Mouse (Mus musculus) embryo, embryonic 11 days (tissue): ENCODE results near the gene Ache.

ENCODE experiments used
- DNase-seq: peaks from one replicate; pipeline ENCODE4 v3.0.0-alpha.2; 2015

Ache gene

GRCm38 (mm10) chr5:137297126-137297525, 9.8 kb downstream of the Ache start:
- DNase-seq: no peak

DNA sequence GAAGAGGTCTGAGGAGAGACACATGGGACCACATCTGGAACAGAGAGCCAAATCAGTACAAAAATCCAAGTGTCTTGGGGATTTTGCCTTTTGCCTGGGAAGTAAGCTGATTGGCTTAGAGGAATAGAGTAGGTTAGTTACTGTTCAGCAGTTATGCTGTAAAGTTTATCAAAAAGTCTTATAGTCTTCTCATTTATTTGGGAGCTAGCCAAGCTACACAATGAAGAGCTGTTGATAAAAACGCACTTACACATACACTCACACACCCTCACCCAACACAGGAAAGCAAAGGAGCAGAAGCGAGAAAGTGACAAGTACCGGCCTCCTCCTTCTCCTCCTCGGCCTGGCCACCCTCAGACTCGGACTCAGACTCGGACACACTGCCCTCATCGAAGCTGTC, 11.9 kb downstream of the Ache start:
- no peak for DNase-seq

GRCm38 (mm10) chr5:137301253-137301652, 13.9 kb downstream of the Ache start:
- no peak for DNase-seq

DNA sequence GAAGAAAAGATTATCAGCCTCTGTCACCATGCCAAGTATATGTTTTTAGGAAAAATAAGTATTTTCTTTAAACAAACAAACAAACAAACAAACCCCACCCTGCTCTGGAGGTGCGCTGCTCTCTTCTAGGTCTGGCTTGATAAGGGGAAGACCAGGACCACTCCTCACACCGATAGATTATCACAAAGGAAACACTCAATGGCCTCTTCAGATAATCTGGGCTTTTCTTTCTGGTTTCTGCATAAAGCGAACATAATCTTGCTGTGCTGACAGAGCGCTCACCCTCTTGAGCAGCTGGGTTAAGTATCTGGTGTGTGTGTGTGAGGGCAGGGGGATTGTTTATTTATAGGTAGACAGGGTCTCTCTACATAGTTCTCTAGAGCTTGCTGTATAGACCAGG, 16.3 kb downstream of the Ache start:
- DNase-seq: no peak

DNA sequence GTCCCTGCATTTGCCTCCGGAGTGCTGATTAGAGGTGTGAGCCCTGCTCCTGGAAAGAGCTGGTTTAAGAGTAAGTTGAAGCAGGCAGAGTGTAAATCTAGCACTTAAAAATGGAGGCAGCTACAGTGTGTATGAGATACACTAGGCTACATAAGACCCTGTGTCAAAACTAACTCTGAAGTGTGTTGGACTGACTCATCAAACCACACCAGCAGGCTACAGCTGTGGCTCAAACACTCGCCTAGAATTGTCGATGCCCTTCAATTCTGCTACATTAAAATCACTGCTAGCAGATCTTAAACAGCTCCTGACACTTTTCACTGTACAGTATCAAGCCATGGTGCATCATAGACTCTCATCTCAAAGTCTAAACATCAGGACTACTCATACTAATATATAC, 16.8 kb downstream of the Ache start:
- no peak for DNase-seq

GRCm38 (mm10) chr5:137304816-137305215, 17.5 kb downstream of the Ache start:
- DNase-seq: no peak

- no peak for DNase-seq
Measured at GRCm38 (mm10) chr5:137305822-137306221, 18.5 kb downstream of the Ache start.

- no peak for DNase-seq
Measured at GRCm38 (mm10) chr5:137306439-137307005, 19.2 kb downstream of the Ache start.

DNA sequence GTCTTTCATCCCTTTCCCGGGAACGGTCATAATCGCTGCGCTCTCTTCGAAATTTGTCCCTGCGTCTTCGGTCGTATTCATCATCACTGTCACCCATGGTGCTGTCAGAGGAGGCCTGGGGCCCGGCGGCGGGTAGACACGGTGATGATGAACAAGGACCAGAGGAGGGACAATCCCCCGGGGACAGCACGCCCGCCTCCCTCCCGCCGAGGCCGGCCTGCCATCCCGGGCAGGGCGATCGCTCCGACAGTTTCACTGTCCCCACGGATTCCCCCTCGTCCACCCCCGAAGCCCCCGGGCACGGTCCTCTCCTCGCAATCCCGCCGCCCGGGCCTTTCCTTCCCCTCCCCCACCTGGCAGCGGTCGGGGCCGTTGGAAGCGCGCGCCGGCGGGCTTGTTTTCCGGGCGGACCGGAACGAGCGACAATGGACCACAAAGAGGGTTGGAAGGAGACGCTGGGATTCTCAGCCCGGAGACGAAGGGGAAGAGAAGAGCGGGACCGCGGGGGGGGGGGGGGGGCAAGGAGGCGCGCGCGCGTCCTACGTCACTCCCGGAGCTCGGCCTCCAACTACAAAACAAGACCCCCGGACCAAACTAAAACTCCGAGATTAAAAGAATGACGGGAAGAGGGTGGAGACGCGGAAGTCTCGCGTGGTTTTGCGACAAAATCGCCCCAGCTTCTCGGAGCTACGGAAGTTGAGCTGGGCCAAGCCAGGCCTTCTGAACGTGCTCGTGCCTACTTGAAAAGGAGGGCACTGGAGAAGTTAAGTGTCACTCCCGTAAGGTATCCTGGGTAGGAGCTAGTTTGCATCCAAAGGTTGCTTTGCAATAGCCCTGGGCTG, 20.0 kb downstream of the Ache start, which contains the start of gene Srrt:
Srrt (minus strand) TSS at position 604 of the 842 bp plus-strand sequence.
- peak; percentile 97 for DNase-seq

DNA sequence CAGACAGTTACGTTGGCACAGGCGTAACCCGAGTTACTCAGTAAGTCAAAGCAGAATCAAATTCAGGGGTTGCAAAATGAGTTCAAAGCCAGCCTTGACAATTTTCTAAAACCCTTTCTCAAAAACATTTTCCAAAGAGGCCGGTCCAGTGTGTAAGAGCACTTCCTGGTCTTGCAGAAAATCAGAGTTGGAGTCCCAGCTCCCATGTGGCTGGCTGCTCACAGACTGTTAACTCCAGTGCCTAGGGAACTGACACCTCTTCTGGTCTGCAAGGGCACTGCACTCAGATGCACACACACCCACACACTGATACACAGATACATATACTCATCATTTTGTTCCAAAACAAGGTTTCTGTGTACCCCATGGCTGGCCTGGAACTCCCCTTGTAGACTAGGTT, 21.0 kb downstream of the Ache start:
- no peak for DNase-seq

GRCm38 (mm10) chr5:137313466-137314192, 26.3 kb downstream of the Ache start:
- DNase-seq: no peak

- peak; percentile 96 for DNase-seq
Measured at GRCm38 (mm10) chr5:137314193-137315083, 27.1 kb downstream of the Ache start, which contains the start of gene Trip6. TSS of gene Trip6 (minus strand) at chr5:137314404.

DNA sequence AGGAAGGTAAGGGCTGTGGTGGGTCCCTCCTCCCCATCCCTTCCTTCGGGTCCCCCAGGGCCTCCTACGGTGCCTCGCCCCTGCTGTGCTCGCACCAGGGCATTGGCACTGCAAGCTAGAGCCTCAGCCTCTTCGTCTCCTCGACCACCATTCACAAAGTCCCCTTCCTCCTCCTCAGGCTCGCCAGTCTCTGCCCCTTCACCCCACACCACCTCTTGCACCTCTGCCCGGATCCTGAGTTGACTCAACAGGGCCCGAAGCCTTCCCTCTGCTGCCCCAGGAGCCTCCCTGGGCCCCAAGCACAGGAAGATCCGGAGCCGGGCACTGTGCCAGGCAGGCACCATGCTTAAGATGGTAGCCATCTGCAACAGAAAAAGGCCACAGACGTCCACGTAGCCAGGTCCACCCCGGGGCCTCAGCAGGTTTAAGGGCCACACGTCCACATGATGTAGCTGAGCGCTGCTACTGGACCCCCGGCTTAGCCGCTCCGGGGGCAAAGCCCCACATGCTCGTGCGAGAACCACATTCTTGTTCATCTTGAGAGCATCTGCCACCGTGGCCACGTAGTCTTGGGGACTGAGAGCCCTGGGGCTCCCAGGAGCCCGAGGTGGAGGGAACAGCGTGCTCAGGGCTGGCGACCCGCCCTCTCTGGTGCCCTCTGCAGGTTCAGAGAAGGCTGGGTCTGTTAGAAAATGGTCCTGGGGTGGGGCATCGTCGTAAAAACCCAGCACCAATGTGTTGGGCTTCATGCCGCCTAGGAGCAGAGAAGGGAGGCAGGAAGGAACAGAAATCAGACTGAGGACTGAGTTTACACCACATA, 28.0 kb downstream of the Ache start:
- peak; percentile 68 for DNase-seq

DNA sequence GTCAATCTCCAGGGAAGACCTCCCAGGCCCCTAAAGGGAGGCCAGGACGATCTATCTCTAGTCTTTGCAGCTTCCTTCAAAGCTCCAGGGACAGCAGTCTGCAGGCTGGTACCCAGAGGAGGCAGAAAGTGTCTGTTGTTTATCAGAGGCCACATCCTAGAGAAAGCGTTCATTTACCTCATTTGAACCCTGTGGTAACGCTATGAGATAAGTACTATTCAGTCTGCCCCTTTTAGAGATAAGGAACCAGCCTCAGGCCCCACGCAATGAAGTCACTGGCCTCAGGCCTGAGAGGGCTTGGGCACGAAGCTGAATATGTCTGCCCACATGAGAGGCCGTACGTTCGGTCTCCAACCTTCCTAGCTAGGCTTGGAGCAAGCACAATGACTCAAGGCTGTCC, 30.0 kb downstream of the Ache start:
- DNase-seq: no peak

DNA sequence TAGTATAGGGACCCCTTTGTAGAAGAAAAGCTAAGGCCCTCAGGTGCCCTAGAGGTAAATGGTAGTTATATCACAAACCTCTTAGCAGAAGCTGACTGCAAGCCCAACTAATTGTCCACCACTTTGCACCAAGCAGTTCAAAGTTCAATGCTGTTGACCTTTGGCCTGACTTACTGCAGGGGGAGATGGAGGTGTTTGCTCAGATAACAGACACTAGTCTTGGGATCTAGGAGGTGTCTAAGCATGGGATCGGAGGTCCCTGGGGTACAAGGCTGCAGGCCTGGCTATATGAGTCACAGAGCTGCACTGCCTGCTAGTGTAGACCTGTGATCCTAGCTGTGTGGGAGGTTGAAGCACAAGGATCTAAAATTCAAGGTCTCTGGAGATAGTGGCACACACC, 31.3 kb downstream of the Ache start:
- DNase-seq: no peak

- no peak for DNase-seq
Measured at GRCm38 (mm10) chr5:137320996-137321395, 33.7 kb downstream of the Ache start.

GRCm38 (mm10) chr5:137330910-137331309, 43.6 kb downstream of the Ache start:
- DNase-seq: no peak

DNA sequence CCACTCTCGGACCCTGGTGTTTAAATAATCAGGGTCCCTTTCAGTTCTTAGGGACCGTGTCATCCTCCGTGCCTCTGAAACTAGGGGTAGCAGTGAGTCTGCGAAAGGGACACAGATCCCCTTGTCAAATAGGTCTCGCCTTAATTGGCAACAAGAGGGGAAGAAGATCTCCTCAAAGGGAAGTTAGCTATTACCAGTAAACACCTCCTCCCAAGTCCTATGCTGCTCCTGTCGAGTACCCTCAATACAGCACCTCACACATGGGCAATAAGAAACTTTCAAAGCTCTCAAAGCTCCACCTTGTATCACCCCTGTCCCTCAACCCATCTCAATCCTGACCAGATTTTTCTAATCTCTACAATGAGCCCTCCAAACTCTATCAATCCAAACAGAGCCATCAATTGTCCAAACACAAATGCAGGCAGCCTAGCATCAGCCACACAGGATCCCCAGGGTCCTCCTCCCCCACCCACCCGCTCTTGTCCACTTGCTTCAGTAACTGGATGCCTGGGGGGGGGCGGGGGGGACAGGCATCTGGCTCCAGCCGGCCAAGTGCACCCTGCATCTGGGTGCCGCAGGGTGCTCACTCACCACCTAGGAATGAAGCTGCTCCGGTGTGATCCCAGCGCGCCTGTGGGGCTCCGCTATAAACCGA, 45.7 kb downstream of the Ache start:
- no peak for DNase-seq

GRCm38 (mm10) chr5:137333512-137334174, 46.3 kb downstream of the Ache start, which contains the start of gene Slc12a9:
TSS of gene Slc12a9 (minus strand) at chr5:137333597.
- peak; percentile 98 for DNase-seq

DNA sequence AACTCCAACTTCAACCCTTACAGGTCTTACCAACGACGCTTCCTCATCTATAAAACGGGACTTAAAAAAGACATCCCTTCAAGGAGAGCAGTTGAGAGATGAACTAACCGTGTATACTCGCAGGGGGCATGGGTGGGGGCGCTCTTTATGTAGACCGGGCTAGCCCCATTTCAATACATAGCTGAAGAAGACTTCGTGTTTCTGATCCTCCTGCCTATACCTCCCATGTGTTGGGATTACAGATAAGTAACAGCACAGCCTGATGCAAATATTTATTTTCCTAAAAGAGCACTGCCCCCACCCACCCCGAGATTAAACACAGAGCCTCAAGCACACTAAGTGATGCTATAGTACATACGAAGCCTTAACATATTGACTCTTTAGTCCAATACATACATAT, 47.0 kb downstream of the Ache start:
- DNase-seq: no peak

GRCm38 (mm10) chr5:137335066-137335465, 47.7 kb downstream of the Ache start:
- no peak for DNase-seq
